Mouse (Mus musculus): ENCODE measurements around the gene Ccdc163.

Gene Ccdc163

GRCm38 (mm10) chr4:116707666-116708065 is 643 bp upstream of the Ccdc163 start:
- DNase-seq, result no peak

- DNase-seq, result no peak
Observed at GRCm38 (mm10) chr4:116708791-116709390, 582 bp downstream of the Ccdc163 start.

GRCm38 (mm10) chr4:116710154-116710553 is 1.8 kb downstream of the Ccdc163 start:
- DNase-seq, result no peak

- DNase-seq, result no peak
Observed at GRCm38 (mm10) chr4:116712536-116712935, 4.2 kb downstream of the Ccdc163 start.

- peak; percentile 82 for DNase-seq
Observed at GRCm38 (mm10) chr4:116719396-116719795, 11.1 kb downstream of the Ccdc163 start.

- peak; percentile 99 for DNase-seq
Observed at GRCm38 (mm10) chr4:116720343-116721097, 12.2 kb downstream of the Ccdc163 start, which contains the start of gene Tesk2. Gene Tesk2 (plus strand): TSS chr4:116720948.

- no peak for DNase-seq
Observed at GRCm38 (mm10) chr4:116721098-116721628, 12.9 kb downstream of the Ccdc163 start.

- no peak for DNase-seq
Observed at GRCm38 (mm10) chr4:116722230-116722629, 13.9 kb downstream of the Ccdc163 start.

GRCm38 (mm10) chr4:116725444-116725843 is 17.1 kb downstream of the Ccdc163 start:
- DNase-seq, result no peak

GRCm38 (mm10) chr4:116727401-116727800 is 19.1 kb downstream of the Ccdc163 start:
- peak; percentile 84 for DNase-seq

GRCm38 (mm10) chr4:116729532-116729931 is 21.2 kb downstream of the Ccdc163 start:
- DNase-seq, result peak; percentile 19

- no peak for DNase-seq
Observed at GRCm38 (mm10) chr4:116731077-116731476, 22.8 kb downstream of the Ccdc163 start.

GRCm38 (mm10) chr4:116732355-116732754 is 24.0 kb downstream of the Ccdc163 start:
- peak; percentile 59 for DNase-seq

GRCm38 (mm10) chr4:116734996-116735395 is 26.7 kb downstream of the Ccdc163 start:
- no peak for DNase-seq

GRCm38 (mm10) chr4:116738972-116739751 is 30.9 kb downstream of the Ccdc163 start:
- DNase-seq, result no peak

GRCm38 (mm10) chr4:116749750-116750149 is 41.4 kb downstream of the Ccdc163 start:
- no peak for DNase-seq

- no peak for DNase-seq
Observed at GRCm38 (mm10) chr4:116761914-116762313, 53.6 kb downstream of the Ccdc163 start.

- no peak for DNase-seq
Observed at GRCm38 (mm10) chr4:116764001-116764400, 55.7 kb downstream of the Ccdc163 start.

GRCm38 (mm10) chr4:116768510-116768909 is 60.2 kb downstream of the Ccdc163 start:
- no peak for DNase-seq

GRCm38 (mm10) chr4:116769060-116769459 is 60.8 kb downstream of the Ccdc163 start:
- DNase-seq, result no peak

- DNase-seq, result no peak
Observed at GRCm38 (mm10) chr4:116776391-116776790, 68.1 kb downstream of the Ccdc163 start.

GRCm38 (mm10) chr4:116777079-116777478 is 68.8 kb downstream of the Ccdc163 start:
- DNase-seq, result no peak

- no peak for DNase-seq
Observed at GRCm38 (mm10) chr4:116780541-116780940, 72.2 kb downstream of the Ccdc163 start.
